Mouse (Mus musculus): ENCODE measurements around the gene Cd320.

DNA sequence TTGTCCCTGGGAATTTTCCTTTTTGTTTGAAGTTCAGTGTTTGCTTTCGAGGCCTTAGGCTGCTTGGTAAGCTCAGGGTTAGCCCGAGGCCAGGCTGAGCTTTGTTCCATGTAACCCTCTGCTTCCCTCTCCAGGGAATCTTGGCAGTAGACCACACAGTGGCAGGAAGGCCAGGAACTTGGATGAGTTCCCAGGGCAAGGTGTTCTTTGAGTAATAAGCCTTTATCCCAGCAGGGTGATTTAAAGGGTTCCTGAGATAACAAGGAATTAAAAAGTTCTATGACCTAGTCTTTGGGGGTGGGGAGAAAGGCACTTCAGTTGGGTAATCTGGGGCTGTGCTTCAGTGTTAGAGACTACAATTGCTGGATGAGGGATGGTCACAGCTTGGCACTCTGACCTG lies 14.0 kb upstream of the Cd320 start:
- peak; percentile 75 for TF ChIP-seq EP300 (IDR thresholded peaks at IDR 0.05)
- no peak for TF ChIP-seq CTCF (IDR thresholded peaks at IDR 0.05)
